Mouse (Mus musculus) spleen, adult 2 months (tissue): Measurements from ENCODE around the gene Rgs8. TPM values are rescaled to one million over a fixed set of nuclear protein-coding genes. Genes with fewer than 3 reads are reported as not detected.

Experiments
- DNase-seq, 2 experiments: peaks; one replicate each; pipeline versions ENCODE4 v3.0.0 to v3.0.0-alpha.2; 2012 to 2021; ENCODE audit warnings: low spot score in 2 of 2, low read depth in 1 of 2
- H3K27ac ChIP-seq: fragments of 200-500 bp; 2 replicates; pipeline ENCODE4 v1.5.1; 2012; ENCODE audit warnings: low read length, inconsistent platforms; ENCODE audit not compliant: insufficient read depth
- H3K27me3 ChIP-seq: fragments of 200-500 bp; 2 replicates; pipeline ENCODE4 v1.6.1; 2012; ENCODE audit warnings: mild to moderate bottlenecking, moderate library complexity, low read length, inconsistent platforms; ENCODE audit not compliant: control insufficient read depth, insufficient read depth
- H3K36me3 ChIP-seq: fragments of 200-500 bp; 2 replicates; pipeline ENCODE4 v1.6.1; 2012; ENCODE audit warnings: mild to moderate bottlenecking, low read length, inconsistent platforms; ENCODE audit not compliant: control insufficient read depth, insufficient read depth
- H3K4me1 ChIP-seq: fragments of 200-500 bp; 2 replicates; pipeline ENCODE4 v1.6.1; 2011; ENCODE audit warnings: inconsistent platforms; ENCODE audit not compliant: control insufficient read depth, insufficient read depth, insufficient read length
- H3K4me3 ChIP-seq: fragments of 200-500 bp; 2 replicates; pipeline ENCODE4 v1.5.1; 2011; ENCODE audit warnings: mild to moderate bottlenecking, inconsistent platforms; ENCODE audit not compliant: insufficient read depth, insufficient read length; ENCODE audit errors: extremely low read depth
- CTCF ChIP-seq: fragments of 200-500 bp; IDR thresholded peaks from 2 replicates; pipeline ENCODE4 v1.5.1; 2011; ENCODE audit warnings: mild to moderate bottlenecking, inconsistent platforms; ENCODE audit not compliant: insufficient read depth, insufficient read length, insufficient replicate concordance; ENCODE audit errors: extremely low read depth
- POLR2A ChIP-seq: fragments of 200-500 bp; IDR thresholded peaks from 2 replicates; pipeline ENCODE4 v1.6.1; 2011; ENCODE audit warnings: low read depth, low read length, inconsistent platforms
- WGBS: fragments of 180-500 bp; shearing (Covaris S2); methylation state at CpG from one replicate; pipeline ENCODE4 v1.1.7; 2018; 5-methylcytosine and 5-hydroxymethylcytosine counted together
- polyA plus RNA-seq: library from polyadenylated mRNA; depleted of rRNA; stranded (reverse); fragments of >200 nt; gene quantifications from 2 replicates; pipeline ENCODE4 v1.2.3, GENCODE M21; 2012

Rgs8 gene
- polyA plus RNA-seq, 1 experiment: 0.02 TPM

- Histone ChIP-seq H3K36me3 (no peaks in the 10 kb centered on the region), H3K27ac (no peak overlapping the region), H3K27me3 (peaks cover 5% of the 10 kb centered on the region), H3K4me3 (peak overlapping the region; percentile 16; the same call in 1 of the 2 replicates), H3K4me1 (no peaks in the 10 kb centered on the region; the same call in 1 of the 2 replicates)
- TF ChIP-seq POLR2A (no peak), CTCF (no peak)
- no peak for DNase-seq
- 27% methylated on average over 13 of the region's 13 CpGs for WGBS
Measured at GRCm38 (mm10) chr1:153739437-153740015, 86.7 kb downstream of the Rgs8 start.

GRCm38 (mm10) chr1:153740145-153740544 lies 87.3 kb downstream of the Rgs8 start, which contains the start of gene Rgs16:
Rgs16 (plus strand) TSS chr1:153740349.
- Histone ChIP-seq H3K4me1 (no peaks in the 10 kb centered on the region; the same call in 1 of the 2 replicates), H3K36me3 (no peaks in the 10 kb centered on the region), H3K4me3 (peak within 1 kb of the TSS; percentile 57), H3K27ac (no peak within 1 kb of the TSS), H3K27me3 (peaks cover 5% of the 10 kb centered on the region)
- under 1% methylated on average over 28 of the region's 28 CpGs for WGBS
- TF ChIP-seq CTCF (no peak), POLR2A (no peak)
- peak in 1 of 2 experiments; percentile 72 for DNase-seq

GRCm38 (mm10) chr1:153740775-153741400 lies 88.1 kb downstream of the Rgs8 start:
- H3K27ac ChIP-seq: no peak overlapping the region
- no peak for TF ChIP-seq CTCF
- TF ChIP-seq POLR2A: no peak
- no peak overlapping the region; the same call in 1 of the 2 replicates for H3K4me3 ChIP-seq
- H3K4me1 ChIP-seq: no peaks in the 10 kb centered on the region; the same call in 1 of the 2 replicates
- WGBS: 59% methylated on average over 12 of the region's 12 CpGs
- H3K36me3 ChIP-seq: no peaks in the 10 kb centered on the region
- no peak for DNase-seq
- peaks cover 5% of the 10 kb centered on the region for H3K27me3 ChIP-seq

- H3K36me3 ChIP-seq: no peaks in the 10 kb centered on the region
- H3K27me3 ChIP-seq: peaks cover 5% of the 10 kb centered on the region
- H3K4me1 ChIP-seq: no peaks in the 10 kb centered on the region; the same call in 1 of the 2 replicates
- DNase-seq: no peak
- no peak overlapping the region for H3K27ac ChIP-seq
- no peak overlapping the region for H3K4me3 ChIP-seq
- WGBS: 81% methylated on average over 18 of the region's 18 CpGs
- TF ChIP-seq POLR2A (no peak), CTCF (no peak)
Measured at GRCm38 (mm10) chr1:153741551-153742316, 88.9 kb downstream of the Rgs8 start.

GRCm38 (mm10) chr1:153742374-153743155 lies 89.7 kb downstream of the Rgs8 start:
- 45% methylated on average over 11 of the region's 11 CpGs for WGBS
- H3K4me1 ChIP-seq: no peaks in the 10 kb centered on the region; the same call in 1 of the 2 replicates
- no peaks in the 10 kb centered on the region for H3K36me3 ChIP-seq
- H3K4me3 ChIP-seq: no peak overlapping the region
- DNase-seq: peak in 1 of 2 experiments; percentile 60
- TF ChIP-seq POLR2A (no peak), CTCF (peak; percentile 65; the same call in 1 of the 2 replicates)
- peaks cover 5% of the 10 kb centered on the region for H3K27me3 ChIP-seq
- H3K27ac ChIP-seq: no peak overlapping the region

- Histone ChIP-seq H3K4me3 (no peak overlapping the region), H3K27ac (no peak overlapping the region), H3K36me3 (no peaks in the 10 kb centered on the region), H3K27me3 (no peaks in the 10 kb centered on the region; the same call in 1 of the 2 replicates), H3K4me1 (no peaks in the 10 kb centered on the region; the same call in 1 of the 2 replicates)
- WGBS: 70% methylated on average over 14 of the region's 14 CpGs
- DNase-seq: no peak
- TF ChIP-seq CTCF (no peak), POLR2A (no peak)
Measured at GRCm38 (mm10) chr1:153746119-153746670, 93.4 kb downstream of the Rgs8 start.
